Mouse (Mus musculus): ENCODE data around the gene Ptprn.
A peak's percentile ranks its signal among the peaks of the same experiment; 100 is the strongest.

Gene Ptprn

GRCm38 (mm10) chr1:75253029-75253428 is 11.3 kb downstream of the Ptprn start:
- peak in 1 of 2 experiments; percentile 35 for DNase-seq (ENCODE audit: low spot score in 2 of 2)

- DNase-seq (ENCODE audit: low spot score in 2 of 2) = no peak
Measured at GRCm38 (mm10) chr1:75252308-75252707, 12.0 kb downstream of the Ptprn start.

DNA sequence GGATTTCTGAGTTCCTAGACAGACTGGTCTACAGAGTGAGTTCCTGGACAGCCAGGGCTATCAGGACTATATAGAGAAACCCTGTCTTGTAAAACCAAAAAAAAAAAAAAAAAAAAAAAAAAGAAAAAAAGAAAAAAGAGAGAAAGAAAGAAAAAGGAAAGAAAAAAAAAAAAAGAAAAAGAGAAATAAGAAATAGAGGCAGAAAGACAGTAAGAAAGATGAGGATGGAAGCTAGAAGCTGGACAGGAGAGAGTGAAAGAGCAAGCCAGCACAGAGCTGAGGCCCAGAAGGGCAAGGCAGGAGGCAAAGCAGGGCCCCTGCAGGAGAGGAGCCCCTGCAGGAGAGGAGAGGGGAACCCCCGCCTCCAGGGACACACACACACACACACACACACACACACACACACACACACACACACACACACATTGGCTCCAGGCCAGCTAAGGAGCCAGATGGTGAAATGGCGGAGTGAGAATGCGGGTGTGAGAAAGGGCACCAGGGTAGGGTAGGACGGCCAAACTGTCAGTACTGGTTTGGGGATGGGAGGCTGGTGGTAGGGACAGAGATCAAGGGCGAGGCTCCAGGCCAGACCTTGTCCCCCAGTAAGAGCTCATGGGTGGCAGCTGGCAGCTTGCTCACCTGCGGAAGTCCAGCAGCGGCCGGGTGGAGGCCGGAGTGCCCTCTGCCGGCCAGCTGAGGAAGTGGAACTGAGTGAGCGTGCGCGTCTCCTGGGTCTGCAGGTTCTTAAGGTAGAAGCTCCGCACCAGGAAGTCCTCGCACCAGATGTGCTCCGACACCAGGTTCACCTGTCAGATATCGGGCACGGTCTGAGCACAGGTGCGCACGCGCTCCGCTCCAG is 13.0 kb downstream of the Ptprn start:
- DNase-seq (ENCODE audit: low spot score in 2 of 2) = peak; percentile 87 to 90

- DNase-seq (ENCODE audit: low spot score in 2 of 2) = no peak
Measured at GRCm38 (mm10) chr1:75250498-75250897, 13.8 kb downstream of the Ptprn start.

GRCm38 (mm10) chr1:75248041-75248772 is 16.1 kb downstream of the Ptprn start:
- DNase-seq (ENCODE audit: low spot score in 2 of 2) = peak in 1 of 2 experiments; percentile 14

DNA sequence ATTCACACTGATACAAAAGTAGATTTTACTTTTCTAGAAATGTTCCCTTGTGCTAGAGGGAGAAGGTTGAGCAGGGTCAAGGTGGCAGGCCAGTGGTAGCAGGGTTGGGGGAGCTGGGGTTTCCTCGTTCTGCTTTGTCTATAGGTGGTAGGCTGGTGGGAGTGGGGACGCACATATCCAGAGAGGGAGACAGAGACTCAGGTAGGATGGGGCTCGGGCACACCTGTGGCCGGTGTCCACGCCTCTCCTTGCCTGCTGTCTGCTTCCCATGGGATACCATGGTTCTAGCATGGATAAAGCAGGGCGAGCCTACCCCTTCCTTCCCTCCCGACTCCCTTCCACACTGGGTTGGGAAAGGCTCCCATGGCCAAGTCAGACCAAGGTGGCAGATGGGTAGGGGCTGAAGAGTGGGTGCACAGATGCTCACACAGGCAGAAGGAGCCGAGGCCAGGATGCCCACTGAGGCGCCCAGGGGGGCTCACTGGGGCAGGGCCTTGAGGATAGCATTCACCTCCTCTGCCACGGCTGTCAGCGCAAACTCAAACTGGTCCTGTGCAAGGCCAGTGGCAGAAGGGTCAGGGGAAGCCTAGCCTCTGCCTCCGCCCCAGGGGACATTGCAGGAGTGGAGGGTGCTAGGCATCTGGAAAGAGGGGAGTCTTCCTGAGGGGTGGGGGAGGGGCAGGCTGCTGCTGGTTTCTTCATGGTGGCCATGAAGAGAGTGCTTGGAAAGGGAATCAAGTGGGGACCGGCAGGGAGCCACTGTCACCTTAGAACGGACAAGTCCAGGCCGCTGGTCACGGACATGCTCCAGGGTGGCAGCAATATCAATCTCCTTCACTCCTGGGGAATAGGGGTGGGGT is 17.0 kb downstream of the Ptprn start:
- peak in 1 of 2 experiments; percentile 14 for DNase-seq (ENCODE audit: low spot score in 2 of 2)

DNA sequence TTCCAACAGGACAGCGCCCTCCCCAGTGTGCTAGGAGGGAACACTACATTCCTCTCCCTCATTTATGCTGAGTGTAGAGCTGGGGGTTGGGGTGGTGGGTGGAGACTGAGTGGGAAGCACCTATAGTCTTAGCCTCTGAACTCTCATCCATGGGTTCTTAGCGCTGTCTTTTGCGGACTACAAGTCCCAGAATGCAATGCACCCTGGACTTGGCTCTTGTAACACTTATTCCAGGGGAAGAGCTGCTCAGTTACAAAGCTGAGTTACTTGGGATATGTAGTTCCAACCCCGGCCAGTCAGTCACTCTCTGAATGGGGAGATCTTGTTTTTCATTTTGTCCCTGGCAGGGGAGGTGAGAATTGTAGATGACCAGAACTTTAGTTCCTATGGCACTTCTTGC is 19.5 kb downstream of the Ptprn start:
- DNase-seq (ENCODE audit: low spot score in 2 of 2) = peak in 1 of 2 experiments; percentile 42

- no peak for DNase-seq (ENCODE audit: low spot score in 2 of 2)
Measured at GRCm38 (mm10) chr1:75244175-75244826, 20.0 kb downstream of the Ptprn start.

DNA sequence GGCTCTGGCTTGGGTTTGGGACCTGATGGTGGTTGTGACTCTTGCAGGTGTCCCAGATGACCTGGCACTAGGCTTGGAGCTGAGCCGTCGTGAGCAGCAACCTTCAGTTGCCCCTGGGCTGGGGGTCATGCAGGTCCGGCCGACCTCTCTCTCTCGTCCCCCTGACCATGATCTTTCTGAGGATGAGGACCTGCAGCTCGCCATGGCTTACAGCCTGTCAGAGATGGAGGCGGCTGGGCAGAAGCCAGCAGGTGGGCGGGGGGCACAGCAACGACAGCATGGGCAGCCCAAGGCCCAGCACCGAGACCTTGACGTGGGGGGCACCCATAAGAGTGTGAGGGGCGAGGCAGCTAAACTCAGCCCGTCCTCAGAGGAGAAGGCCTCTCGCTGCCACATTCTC is 20.9 kb downstream of the Ptprn start:
- peak in 1 of 2 experiments; percentile 13 for DNase-seq (ENCODE audit: low spot score in 2 of 2)

GRCm38 (mm10) chr1:75239591-75239990 is 24.7 kb downstream of the Ptprn start:
- DNase-seq (ENCODE audit: low spot score in 2 of 2) = peak in 1 of 2 experiments; percentile 12

GRCm38 (mm10) chr1:75236117-75237050 is 27.9 kb downstream of the Ptprn start, which contains the start of gene Dnajb2:
Gene Dnajb2, plus strand, starts transcription at chr1:75236406.
- peak; percentile 91 to 93 for DNase-seq (ENCODE audit: low spot score in 2 of 2)

GRCm38 (mm10) chr1:75234606-75235005 is 29.7 kb downstream of the Ptprn start:
- DNase-seq (ENCODE audit: low spot score in 2 of 2) = peak; percentile 70 to 84

DNA sequence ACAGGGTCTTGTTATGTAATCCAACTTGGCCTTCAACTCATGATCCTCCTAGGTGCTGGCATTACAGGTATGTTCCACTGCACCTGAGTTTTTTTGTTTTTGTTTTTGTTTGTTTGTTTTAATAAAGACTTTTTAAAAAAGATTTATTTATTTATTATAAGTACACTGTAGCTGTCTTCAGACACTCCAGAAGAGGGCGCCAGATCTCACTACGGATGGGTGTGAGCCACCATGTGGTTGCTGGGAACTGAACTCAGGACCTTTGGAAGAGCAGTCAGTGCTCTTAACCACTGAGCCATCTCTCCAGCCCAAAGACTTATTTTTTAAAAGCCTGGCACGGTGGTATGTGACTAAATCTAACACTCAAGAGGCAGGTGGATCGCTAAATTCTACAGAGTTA is 31.8 kb downstream of the Ptprn start:
- peak in 1 of 2 experiments; percentile 31 for DNase-seq (ENCODE audit: low spot score in 2 of 2)

DNA sequence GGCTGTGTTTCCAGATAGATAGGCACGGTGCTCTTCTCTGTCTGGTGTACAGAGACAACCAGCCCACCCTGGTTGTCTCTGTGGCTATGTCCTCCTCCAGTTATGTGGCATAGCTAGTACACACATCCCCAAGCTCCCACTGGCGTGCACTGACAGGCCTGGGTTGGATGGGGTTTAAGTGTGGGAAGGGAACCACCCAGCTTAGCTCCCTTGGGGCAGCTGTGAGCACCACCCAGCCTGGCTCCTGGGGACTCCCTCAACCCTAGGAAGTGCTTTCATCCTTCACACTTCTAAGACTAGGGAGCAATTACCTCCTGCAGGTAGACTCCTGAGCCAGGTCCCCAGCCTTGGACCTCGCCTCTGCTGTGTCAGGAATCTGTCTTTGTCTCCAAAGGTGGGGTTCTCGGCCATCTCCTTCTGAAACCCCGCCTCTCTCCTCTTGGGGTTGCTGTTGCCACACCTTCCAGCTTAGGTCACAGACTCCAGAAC is 32.6 kb downstream of the Ptprn start, which contains the start of gene A630095N17Rik:
TSS of gene A630095N17Rik (minus strand) at position 439 of the 489 bp plus-strand sequence.
- peak in 1 of 2 experiments; percentile 14 for DNase-seq (ENCODE audit: low spot score in 2 of 2)

DNA sequence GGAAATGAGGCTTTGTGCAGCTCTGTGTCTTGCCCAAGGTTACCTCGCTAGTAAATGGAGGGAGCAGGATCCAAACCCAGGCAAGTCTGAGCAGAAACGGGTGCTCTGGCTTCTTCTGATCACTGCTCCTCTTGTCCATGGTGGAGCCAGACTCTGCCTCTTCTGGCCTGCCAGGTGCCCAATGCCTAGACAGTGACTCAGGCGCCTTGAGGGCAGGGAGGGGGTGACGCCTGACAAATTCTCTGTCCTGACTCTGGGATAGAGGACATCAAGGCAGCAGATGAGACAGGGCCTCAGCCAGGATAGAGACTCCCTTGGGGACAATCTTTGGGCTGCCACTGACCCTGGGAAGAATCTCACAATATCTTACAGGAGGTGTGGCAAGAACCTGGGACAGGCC is 33.1 kb downstream of the Ptprn start:
- no peak for DNase-seq (ENCODE audit: low spot score in 2 of 2)

DNA sequence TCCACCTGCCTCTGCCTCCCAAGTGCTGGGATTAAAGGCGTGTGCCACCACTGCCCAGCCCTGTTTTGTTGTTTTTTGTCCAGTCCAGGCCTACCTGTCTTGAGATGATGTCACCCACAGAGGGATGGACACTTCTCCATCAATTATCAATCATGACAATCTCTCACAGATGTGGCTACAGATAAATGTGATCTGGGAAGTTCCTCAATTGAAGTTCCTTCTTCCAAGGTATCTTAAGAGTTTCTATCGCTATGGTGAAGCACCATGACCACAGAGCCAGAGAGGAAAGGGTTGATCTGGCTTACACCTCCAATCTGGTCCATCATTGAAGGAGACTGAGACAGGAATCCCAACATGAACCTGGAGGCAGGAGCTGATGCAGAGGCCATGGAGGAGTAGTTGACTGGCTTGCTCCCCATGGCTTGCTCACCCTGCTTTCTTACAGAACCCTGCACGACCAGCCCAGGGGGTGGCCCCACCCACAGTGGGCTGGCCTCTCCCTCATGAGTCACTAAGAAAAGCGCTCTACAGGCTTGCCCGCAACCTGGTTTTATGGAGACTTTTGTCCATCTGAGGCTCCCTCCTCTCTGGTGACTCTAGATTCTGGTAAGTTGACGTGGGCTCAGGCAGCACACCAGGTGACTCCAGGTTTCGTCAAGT is 33.8 kb downstream of the Ptprn start:
- peak; percentile 34 to 43 for DNase-seq (ENCODE audit: low spot score in 2 of 2)

GRCm38 (mm10) chr1:75229158-75229557 is 35.1 kb downstream of the Ptprn start:
- peak; percentile 33 to 58 for DNase-seq (ENCODE audit: low spot score in 2 of 2)

DNA sequence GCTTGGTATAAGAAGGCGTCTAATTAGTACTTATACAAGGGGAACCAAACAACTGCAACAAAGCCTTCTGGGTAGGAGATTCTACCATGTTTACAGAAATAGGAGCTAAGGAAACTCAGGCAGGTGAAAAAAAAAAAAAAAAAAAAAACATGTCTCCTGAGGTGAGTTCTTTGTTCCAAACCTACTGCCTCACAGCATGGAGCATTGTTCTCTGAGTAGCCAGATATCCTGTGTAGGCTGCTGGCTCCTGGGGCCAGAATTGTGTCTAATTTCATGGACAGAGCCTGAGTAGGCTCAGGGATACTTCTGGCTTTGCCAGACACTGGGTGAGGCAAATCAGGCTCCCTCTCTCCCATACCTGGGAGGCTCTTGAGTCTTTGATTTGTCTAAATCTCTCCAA is 36.6 kb downstream of the Ptprn start:
- DNase-seq (ENCODE audit: low spot score in 2 of 2) = no peak

- no peak for DNase-seq (ENCODE audit: low spot score in 2 of 2)
Measured at GRCm38 (mm10) chr1:75226138-75226537, 38.2 kb downstream of the Ptprn start.

All from spleen, postnatal 10 days (tissue).